Mouse (Mus musculus) forebrain, postnatal 0 days (tissue): ENCODE results near the gene Ube2o. TPM values are rescaled to one million over a fixed set of nuclear protein-coding genes. Genes with fewer than 3 reads are reported as not detected.

Experiments used
- ATAC-seq: fragments of 200-750 bp; cut with Nextera tagmentation; 2 replicates; pipeline ENCODE4 v1.8.0; 2017; ENCODE audit warnings: mild to moderate bottlenecking, moderate library complexity
- DNase-seq: peaks from one replicate; pipeline ENCODE4 v3.0.0-alpha.2; 2015
- H3K27ac ChIP-seq: fragments of 300-500 bp; sonication (generic); 2 replicates; pipeline ENCODE4 v1.5.1; 2014; ENCODE audit warnings: low read depth, mild to moderate bottlenecking, antibody characterized with exemption, low read length, moderate library complexity, mixed read lengths
- H3K27me3 ChIP-seq: fragments of 300-500 bp; sonication (generic); 2 replicates; pipeline ENCODE4 v1.6.1; 2014; ENCODE audit warnings: mild to moderate bottlenecking, low read length, mixed read lengths; ENCODE audit not compliant: insufficient read depth
- H3K36me3 ChIP-seq: fragments of 300-500 bp; sonication (generic); 2 replicates; pipeline ENCODE4 v1.6.1; 2014; ENCODE audit warnings: mild to moderate bottlenecking, moderate library complexity; ENCODE audit not compliant: insufficient read depth
- H3K4me1 ChIP-seq: fragments of 300-500 bp; sonication (generic); 2 replicates; pipeline ENCODE4 v1.6.1; 2014; ENCODE audit warnings: antibody characterized with exemption; ENCODE audit not compliant: insufficient read depth
- H3K4me2 ChIP-seq: fragments of 300-500 bp; sonication (generic); 2 replicates; pipeline ENCODE4 v1.6.1; 2014; ENCODE audit warnings: low read depth, mild to moderate bottlenecking, moderate library complexity
- H3K4me3 ChIP-seq: fragments of 300-500 bp; sonication (generic); 2 replicates; pipeline ENCODE4 v1.5.1; 2014; ENCODE audit warnings: low read depth, low read length, mixed read lengths
- H3K9ac ChIP-seq: fragments of 300-500 bp; sonication (generic); 2 replicates; pipeline ENCODE4 v1.6.1; 2014; ENCODE audit warnings: mild to moderate bottlenecking
- H3K9me3 ChIP-seq: fragments of 300-500 bp; sonication (generic); 2 replicates; pipeline ENCODE4 v1.6.1; 2016; ENCODE audit warnings: low read length
- CTCF ChIP-seq: sonication (generic); IDR thresholded peaks from 2 replicates; pipeline ENCODE4 v1.5.1; 2016; ENCODE audit warnings: antibody characterized with exemption, control low read depth, low read depth
- WGBS: fragments of 180-500 bp; shearing (Covaris S2); extraction: QIAGEN DNeasy Blood & Tissue Kit; methylation state at CpG from one replicate; pipeline ENCODE4 v1.1.7; 2014; 5-methylcytosine and 5-hydroxymethylcytosine counted together
- polyA plus RNA-seq: library from polyadenylated mRNA; unstranded; fragments of >200 nt; fragmentation: Nextera tagmentation; extraction: Ambion mirVana; gene quantifications from 2 replicates; pipeline ENCODE4 v1.2.1, GENCODE M21; 2015
- total RNA-seq: library from RNA; depleted of rRNA; stranded (reverse); fragments of >200 nt; gene quantifications from 2 replicates; pipeline ENCODE4 v1.2.3, GENCODE M21; 2014

Ube2o gene
- total and polyA plus RNA-seq, 2 experiments from 2014 or later: 32.1 to 94.1 TPM

GRCm38 (mm10) chr11:116619561-116619960, 38.3 kb upstream of the Ube2o start:
- 67% methylated on average over 8 of the region's 8 CpGs for WGBS
- H3K36me3 ChIP-seq: no peaks in the 10 kb centered on the region
- TF ChIP-seq CTCF: no peak
- DNase-seq (no peak), ATAC-seq (no peak)
- no peaks in the 10 kb centered on the region for H3K4me1 ChIP-seq
- no peaks in the 10 kb centered on the region for H3K27me3 ChIP-seq
- no peak overlapping the region for H3K27ac ChIP-seq
- H3K4me2 ChIP-seq: no peak overlapping the region
- no peak overlapping the region for H3K9ac ChIP-seq
- no peak overlapping the region for H3K4me3 ChIP-seq
- H3K9me3 ChIP-seq: no peaks in the 10 kb centered on the region

DNA sequence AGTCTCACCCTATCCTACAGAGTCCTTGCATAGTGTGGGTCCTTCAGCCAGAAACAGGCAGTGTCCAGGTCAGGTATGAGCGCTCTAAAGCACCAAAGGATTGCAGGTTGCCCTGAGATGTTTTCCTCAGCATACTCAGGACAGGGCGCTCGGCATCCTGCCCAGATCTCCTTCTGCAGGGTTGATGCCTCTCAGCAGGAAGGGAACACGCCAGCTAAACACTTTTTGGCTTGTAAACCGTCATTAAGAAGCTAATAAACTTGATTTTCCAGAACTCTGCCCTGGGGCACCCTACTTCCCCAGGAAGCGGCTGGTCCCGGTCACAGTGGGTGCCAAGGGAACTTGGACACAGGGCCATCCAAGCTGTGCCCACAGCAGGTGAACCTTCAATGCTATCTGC, 37.9 kb upstream of the Ube2o start:
- no peak for DNase-seq
- H3K36me3 ChIP-seq: no peaks in the 10 kb centered on the region
- H3K9me3 ChIP-seq: no peaks in the 10 kb centered on the region
- no peak overlapping the region for H3K4me2 ChIP-seq
- H3K9ac ChIP-seq: no peak overlapping the region
- ATAC-seq: no peak
- H3K4me1 ChIP-seq: no peaks in the 10 kb centered on the region
- no peak overlapping the region for H3K4me3 ChIP-seq
- H3K27ac ChIP-seq: no peak overlapping the region
- no peaks in the 10 kb centered on the region for H3K27me3 ChIP-seq
- no peak for TF ChIP-seq CTCF
- WGBS: 78% methylated on average over 7 of the region's 7 CpGs

GRCm38 (mm10) chr11:116618666-116619065, 37.4 kb upstream of the Ube2o start:
- H3K27me3 ChIP-seq: no peaks in the 10 kb centered on the region
- H3K27ac ChIP-seq: no peak overlapping the region
- ATAC-seq (no peak), DNase-seq (no peak)
- H3K4me3 ChIP-seq: no peak overlapping the region
- no peak for TF ChIP-seq CTCF
- no peaks in the 10 kb centered on the region for H3K36me3 ChIP-seq
- no peak overlapping the region for H3K9ac ChIP-seq
- no peaks in the 10 kb centered on the region for H3K4me1 ChIP-seq
- no peaks in the 10 kb centered on the region for H3K9me3 ChIP-seq
- 94% methylated on average over 7 of the region's 7 CpGs for WGBS
- no peak overlapping the region for H3K4me2 ChIP-seq

DNA sequence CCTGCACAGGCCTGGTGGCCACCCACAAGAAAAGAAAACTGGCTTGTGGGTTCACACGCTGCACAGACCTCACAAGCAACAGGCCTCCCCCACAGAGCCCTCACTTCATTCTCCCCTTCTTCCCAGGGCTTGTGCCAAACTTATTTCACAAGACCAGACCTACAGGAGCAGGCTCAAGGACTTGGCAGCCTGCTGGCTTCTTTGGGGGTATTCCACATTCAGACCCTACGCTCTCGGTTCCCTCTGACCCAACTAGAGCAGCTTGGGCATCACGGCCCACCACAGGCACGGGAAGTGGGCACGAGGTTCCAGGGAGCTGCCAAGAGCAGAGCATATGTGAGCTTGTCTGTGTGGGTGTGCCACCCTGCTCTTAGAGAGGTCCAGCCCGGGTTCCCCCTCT, 36.4 kb upstream of the Ube2o start:
- Histone ChIP-seq H3K36me3 (no peaks in the 10 kb centered on the region), H3K4me3 (no peak overlapping the region), H3K27me3 (no peaks in the 10 kb centered on the region), H3K4me2 (no peak overlapping the region), H3K9me3 (no peaks in the 10 kb centered on the region), H3K4me1 (no peaks in the 10 kb centered on the region), H3K27ac (no peak overlapping the region), H3K9ac (no peak overlapping the region)
- WGBS: 61% methylated on average over 7 of the region's 7 CpGs
- DNase-seq: peak; percentile 36
- ATAC-seq: peak; percentile 62; the same call in 1 of the 2 replicates
- TF ChIP-seq CTCF: no peak

DNA sequence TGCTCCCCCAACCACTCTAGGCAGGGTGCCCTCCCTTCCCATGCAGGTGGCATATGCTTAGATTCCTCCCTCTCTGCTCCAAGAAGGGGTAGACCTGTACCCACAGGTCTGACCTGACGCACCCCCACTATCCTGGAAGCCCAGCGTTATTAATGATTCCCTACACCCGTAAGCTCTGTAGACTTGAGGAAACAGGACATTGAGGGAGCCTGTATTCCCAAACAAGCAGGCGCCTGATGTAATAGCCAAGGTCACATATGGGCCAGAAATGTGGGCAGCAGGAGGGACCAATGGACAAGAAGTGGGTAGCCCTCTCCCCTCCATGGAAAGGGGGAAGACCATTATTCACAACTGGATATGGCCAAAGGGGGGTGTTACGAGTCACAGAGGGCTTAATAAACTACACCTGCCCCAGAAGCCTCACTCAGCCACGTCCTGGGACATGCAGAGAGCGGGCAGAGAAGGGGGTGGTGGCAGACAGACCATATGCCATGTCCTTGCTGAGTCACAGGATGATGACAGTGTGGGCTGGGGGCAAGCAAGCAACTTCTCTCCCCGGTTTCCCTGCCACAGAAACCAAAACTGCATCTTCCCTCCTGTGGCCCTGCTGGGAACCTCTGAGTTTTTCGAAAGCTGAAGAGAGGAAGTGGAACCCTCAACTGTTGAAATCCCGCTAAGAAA, 35.3 kb upstream of the Ube2o start:
- DNase-seq (no peak), ATAC-seq (no peak)
- H3K4me3 ChIP-seq: no peak overlapping the region
- H3K9me3 ChIP-seq: no peaks in the 10 kb centered on the region
- H3K27ac ChIP-seq: no peak overlapping the region
- WGBS: 75% methylated on average over 10 of the region's 10 CpGs
- no peaks in the 10 kb centered on the region for H3K36me3 ChIP-seq
- H3K4me1 ChIP-seq: no peaks in the 10 kb centered on the region
- no peaks in the 10 kb centered on the region for H3K27me3 ChIP-seq
- H3K4me2 ChIP-seq: no peak overlapping the region
- TF ChIP-seq CTCF: no peak
- no peak overlapping the region for H3K9ac ChIP-seq

DNA sequence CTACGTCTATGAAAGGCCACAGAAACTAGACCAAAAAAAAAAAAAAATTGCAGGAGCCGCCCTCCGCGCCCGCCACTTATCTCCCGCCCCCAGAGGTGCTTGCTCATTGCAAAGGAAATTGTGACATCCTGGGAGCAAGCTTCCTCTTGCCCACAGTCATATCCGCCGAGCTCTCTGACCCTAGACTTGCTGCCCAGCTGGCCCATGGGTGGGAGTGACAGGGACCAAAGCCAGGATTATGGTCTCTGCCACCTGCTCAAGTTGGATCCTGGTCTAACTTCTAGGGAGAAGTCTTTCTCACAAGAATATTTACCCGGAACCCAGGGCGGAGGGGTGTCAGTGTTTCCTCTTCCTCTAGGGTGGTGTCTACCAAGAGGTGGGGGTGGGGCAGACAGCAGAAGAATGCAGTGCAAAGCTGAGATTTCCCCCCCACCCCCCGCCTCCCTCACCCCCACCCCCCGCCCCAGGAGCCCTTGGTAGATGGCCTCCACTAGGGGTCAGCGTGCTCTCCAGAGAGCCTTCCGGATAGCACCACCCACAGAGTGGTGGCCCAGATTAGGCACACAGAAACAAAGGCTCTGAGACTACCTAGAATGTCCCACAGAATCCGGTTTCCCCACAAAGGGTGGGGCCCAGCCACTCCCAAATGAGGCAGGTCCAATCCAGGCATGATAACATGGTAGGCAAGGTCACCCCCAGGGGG, 34.6 kb upstream of the Ube2o start:
- Histone ChIP-seq H3K4me1 (no peaks in the 10 kb centered on the region), H3K9me3 (no peaks in the 10 kb centered on the region), H3K27me3 (no peaks in the 10 kb centered on the region), H3K4me2 (no peak overlapping the region), H3K4me3 (no peak overlapping the region), H3K27ac (no peak overlapping the region), H3K36me3 (no peaks in the 10 kb centered on the region), H3K9ac (no peak overlapping the region)
- DNase-seq (no peak), ATAC-seq (no peak)
- TF ChIP-seq CTCF: no peak
- 53% methylated on average over 15 of the region's 15 CpGs for WGBS

GRCm38 (mm10) chr11:116613234-116613633, 32.0 kb upstream of the Ube2o start:
- no peaks in the 10 kb centered on the region for H3K36me3 ChIP-seq
- H3K9ac ChIP-seq: no peak overlapping the region
- H3K4me1 ChIP-seq: no peaks in the 10 kb centered on the region
- H3K27me3 ChIP-seq: no peaks in the 10 kb centered on the region
- no peak for TF ChIP-seq CTCF
- 90% methylated on average over 6 of the region's 6 CpGs for WGBS
- no peak overlapping the region for H3K27ac ChIP-seq
- no peak overlapping the region for H3K4me2 ChIP-seq
- H3K4me3 ChIP-seq: no peak overlapping the region
- no peak for ATAC-seq
- DNase-seq: no peak
- H3K9me3 ChIP-seq: no peaks in the 10 kb centered on the region
